Mouse (Mus musculus) brain, embryonic 14.5 days (tissue): Measurements from ENCODE around the gene Tmem206.

ENCODE experiments used
- CTCF ChIP-seq: fragments of 200-500 bp; IDR thresholded peaks from 2 replicates; pipeline ENCODE4 v1.5.1; 2012; ENCODE audit warnings: inconsistent platforms, mild to moderate bottlenecking, moderate library complexity, borderline replicate concordance; ENCODE audit not compliant: insufficient read depth, insufficient read length; ENCODE audit errors: extremely low read depth
- POLR2A ChIP-seq: fragments of 200-500 bp; IDR thresholded peaks from 2 replicates; pipeline ENCODE4 v1.6.1; 2012; ENCODE audit warnings: mild to moderate bottlenecking, inconsistent platforms, borderline replicate concordance; ENCODE audit not compliant: poor library complexity, insufficient read depth, insufficient read length, severe bottlenecking; ENCODE audit errors: extremely low read depth

GRCm38 (mm10) chr1:191293996-191294795 is 31.5 kb upstream of the Tmem206 start:
- TF ChIP-seq CTCF = no peak
- no peak for TF ChIP-seq POLR2A
